ENCODE assay signal across 32 mouse cellular contexts in genomic region chr9:121923906-121924305, GRCm38 (mm10). TPM values are rescaled to one million over a fixed set of nuclear protein-coding genes. Genes with fewer than 3 reads are reported as not detected.
DNase-seq lines count a peak whose midpoint lies in the region; ATAC-seq and TF ChIP-seq lines count a peak whose summit lies in the region.
"Had no signal": no experiment of that assay in that cellular context is flagged by ENCODE, and none has a peak within 500 bp of the region (broad histone marks: within the 10 kb centered on the region; RNA-seq: fewer than 3 reads in every experiment).

No protein-coding gene starts in this region.

- peak overlapping the region; percentile 79 for H3K9ac ChIP-seq in liver, adult 2 months (ENCODE audit: low read depth, low read length)
- peak overlapping the region; percentile 44; the same call in 1 of the 2 replicates for H3K9ac ChIP-seq in liver, postnatal 0 days (replicated peaks)
- H3K9ac ChIP-seq: embryonic facial prominence, embryonic 13.5 days; forebrain, postnatal 0 days; hindbrain, embryonic 12.5 days; hindbrain, embryonic 15.5 days had no signal

- H3K4me1 ChIP-seq in liver, adult 2 months (ENCODE audit: control insufficient read depth, insufficient read depth, low read length) = peaks cover 29% of the 10 kb centered on the region
- peaks cover 41% of the 10 kb centered on the region for H3K4me1 ChIP-seq in liver, postnatal 0 days (ENCODE audit: insufficient read depth)
- H3K4me1 ChIP-seq: hindbrain, embryonic 12.5 days; hindbrain, embryonic 15.5 days had no signal

- H3K4me2 ChIP-seq in liver, postnatal 0 days (ENCODE audit: low read depth, low read length) = peak overlapping the region; percentile 49
- H3K4me2 ChIP-seq: embryonic facial prominence, embryonic 13.5 days; heart, embryonic 11.5 days; hindbrain, embryonic 12.5 days; hindbrain, embryonic 15.5 days had no signal

- peak; percentile 61 for ATAC-seq in liver, postnatal 0 days
- ATAC-seq: activated CD4-positive, CD25-positive, alpha-beta regulatory T cell, adult 4 months; forebrain, embryonic 14.5 days; forebrain, postnatal 0 days had no signal

- TF ChIP-seq CTCF in liver, adult 2 months (IDR thresholded peaks at IDR 0.05; ENCODE audit: low read depth, low read length) = no peak
- no peak for TF ChIP-seq CTCF in brain, embryonic 14.5 days (IDR thresholded peaks at IDR 0.05; ENCODE audit: borderline replicate concordance, extremely low read depth, insufficient read depth, insufficient read length)
- TF ChIP-seq CTCF in liver, postnatal 0 days (IDR thresholded peaks at IDR 0.05; ENCODE audit: low read depth) = no peak

- H3K27me3 ChIP-seq in liver, adult 2 months (ENCODE audit: control insufficient read depth, insufficient read depth, low read length) = no peaks in the 10 kb centered on the region
- H3K27me3 ChIP-seq in liver, postnatal 0 days (ENCODE audit: insufficient read depth, low read length) = no peaks in the 10 kb centered on the region
- H3K27me3 ChIP-seq: embryonic facial prominence, embryonic 13.5 days; hindbrain, embryonic 12.5 days; hindbrain, embryonic 15.5 days had no signal

- DNase-seq in adrenal gland, adult (ENCODE audit: inconsistent age in 2 of 2, low spot score in 1 of 2) = peak; percentile 13 to 39
- no peak for DNase-seq in adrenal gland, adult 2 months
- DNase-seq in liver, adult 2 months (ENCODE audit: extremely low read depth, low read depth, low spot score) = peak; percentile 89
- no peak for DNase-seq in liver
- DNase-seq in brain, embryonic 14.5 days (ENCODE audit: low read depth) = peak; percentile 7
- DNase-seq in liver, postnatal 0 days = no peak
- DNase-seq in urinary bladder, adult 2 months (ENCODE audit: low spot score) = no peak
- DNase-seq: adrenal gland, postnatal 36 days; cerebellum, adult 11 months; cerebellum, adult 2 months; cerebellum, adult 9-11 months; cerebellum, postnatal 25 days; embryo, embryonic 11 days; forebrain, postnatal 0 days; gastrocnemius, adult 2 months; gastrocnemius, postnatal 14 days had no signal

- 24% methylated on average over 5 of the region's 5 CpGs for WGBS in liver, adult 2 months
- 62% methylated on average over 5 of the region's 5 CpGs for WGBS in liver, postnatal 0 days (ENCODE audit: insufficient replicate concordance)

- H3K9me3 ChIP-seq in liver, postnatal 0 days (ENCODE audit: low read length) = no peaks in the 10 kb centered on the region
- H3K9me3 ChIP-seq: embryonic facial prominence, embryonic 10.5 days; embryonic facial prominence, embryonic 13.5 days; hindbrain, embryonic 12.5 days; hindbrain, embryonic 15.5 days had no signal

- H3K79me2 ChIP-seq in liver, adult 2 months (ENCODE audit: control insufficient read depth, insufficient read depth, low read length) = no peaks in the 10 kb centered on the region

- peak overlapping the region; percentile 96 for H3K27ac ChIP-seq in liver, adult 2 months (replicated peaks; ENCODE audit: insufficient read depth, low read depth, low read length)
- H3K27ac ChIP-seq in liver, postnatal 0 days (ENCODE audit: low read depth) = peak overlapping the region; percentile 92
- H3K27ac ChIP-seq: embryonic facial prominence, embryonic 10.5 days; embryonic facial prominence, embryonic 13.5 days; gastrocnemius, adult 2 months; hindbrain, embryonic 12.5 days; hindbrain, embryonic 15.5 days had no signal

- H3K4me3 ChIP-seq in liver, adult 2 months (ENCODE audit: insufficient read depth, low read depth, low read length) = peak overlapping the region; percentile 59
- H3K4me3 ChIP-seq in liver, postnatal 0 days (ENCODE audit: low read depth, low read length) = no peak overlapping the region
- H3K4me3 ChIP-seq: embryonic facial prominence, embryonic 10.5 days; embryonic facial prominence, embryonic 13.5 days; erythroblast, embryonic 14.5 days; gastrocnemius, adult 2 months; hindbrain, embryonic 12.5 days; hindbrain, embryonic 15.5 days had no signal

- no peaks in the 10 kb centered on the region for H3K36me3 ChIP-seq in liver, adult 2 months (ENCODE audit: control insufficient read depth, insufficient read depth, low read length)
- no peaks in the 10 kb centered on the region for H3K36me3 ChIP-seq in liver, postnatal 0 days (replicated peaks; ENCODE audit: insufficient read depth, low read length)
- H3K36me3 ChIP-seq: embryonic facial prominence, embryonic 10.5 days; embryonic facial prominence, embryonic 13.5 days; hindbrain, embryonic 12.5 days; hindbrain, embryonic 15.5 days had no signal

- TF ChIP-seq POLR2A in liver, adult 2 months (IDR thresholded peaks at IDR 0.05; ENCODE audit: extremely low read depth, insufficient read depth, low read length) = no peak
- no peak for TF ChIP-seq POLR2A in brain, embryonic 14.5 days (IDR thresholded peaks at IDR 0.05; ENCODE audit: borderline replicate concordance, extremely low read depth, insufficient read depth, insufficient read length, poor library complexity, severe bottlenecking)

- no peak for TF ChIP-seq EP300 in liver, postnatal 0 days (IDR thresholded peaks at IDR 0.05; ENCODE audit: low read depth)

RNA-seq across cellular contexts. Expression of gene Cyp8b1, which starts 7.8 kb away (rescaled TPM):
- total RNA-seq in adrenal gland, adult 2 months (2021) = under 1 TPM; 0.48 to 0.84 TPM
- polyA plus RNA-seq in adrenal gland, adult 2 months (2012; rRNA removed) = 0.32 and 1.00 TPM in 2 replicates
- total RNA-seq in liver, adult 2 months (2014; rRNA removed) = 86.4 and 128 TPM in 2 replicates
- 292 and 305 TPM in 2 replicates for polyA plus RNA-seq in liver, adult 2 months (2012; rRNA removed)
- not detected in 2 replicates for polyA plus RNA-seq in brain, embryonic 14.5 days (2012; rRNA removed)
- 130 and 144 TPM in 2 replicates for polyA plus RNA-seq in liver, postnatal 0 days (2015; fragmentation: Nextera tagmentation; extraction: Ambion mirVana)
- 0.13 and 0.14 TPM in 2 replicates for polyA plus RNA-seq in urinary bladder, adult 2 months (2012; rRNA removed)
- total RNA-seq: ES-E14; forebrain, postnatal 0 days; gastrocnemius, adult 2 months; gastrocnemius, postnatal 14 days; heart, adult 8-10 months; heart, postnatal 25 days; hematopoietic stem cell, adult 5-6 weeks had no signal
- polyA plus RNA-seq: activated CD4-positive, CD25-positive, alpha-beta regulatory T cell, adult 4 months; cerebellum, adult 2 months; cortical plate, adult 2 months; embryonic facial prominence, embryonic 10.5 days; embryonic facial prominence, embryonic 13.5 days; erythroblast, embryonic 14.5 days; forebrain, embryonic 14.5 days; forebrain, postnatal 0 days; frontal cortex, adult 2 months; heart, embryonic 11.5 days; heart, embryonic 14.5 days; heart, postnatal 0 days; hindbrain, embryonic 12.5 days; hindbrain, embryonic 15.5 days had no signal

RNA-seq across cellular contexts. Expression of gene Ackr2, which starts 25.8 kb away (rescaled TPM):
- 1 to 10 TPM; 1.2 to 1.4 TPM for total RNA-seq in adrenal gland, adult 2 months (2021)
- polyA plus RNA-seq in adrenal gland, adult 2 months (2012; rRNA removed) = 0.77 and 0.92 TPM in 2 replicates
- total RNA-seq in liver, adult 2 months (2014; rRNA removed) = 1.6 and 2.3 TPM in 2 replicates
- 1.4 and 2.4 TPM in 2 replicates for polyA plus RNA-seq in liver, adult 2 months (2012; rRNA removed)
- polyA plus RNA-seq in brain, embryonic 14.5 days (2012; rRNA removed) = 2.1 TPM in 2 replicates
- polyA plus RNA-seq in liver, postnatal 0 days (2015; fragmentation: Nextera tagmentation; extraction: Ambion mirVana) = 1.0 and 1.1 TPM in 2 replicates
- 5.0 and 8.7 TPM in 2 replicates for polyA plus RNA-seq in urinary bladder, adult 2 months (2012; rRNA removed)
- total RNA-seq: hematopoietic stem cell, adult 5-6 weeks had no signal
- polyA plus RNA-seq: activated CD4-positive, CD25-positive, alpha-beta regulatory T cell, adult 4 months; embryonic facial prominence, embryonic 13.5 days; erythroblast, embryonic 14.5 days; heart, embryonic 11.5 days had no signal

RNA-seq across cellular contexts. Expression of gene Fam198a, which starts 26.9 kb away (rescaled TPM):
- 1 to 10 TPM in 1 of 2 experiments, under 1 TPM in 1; 0.78 to 1.6 TPM for total RNA-seq in adrenal gland, adult 2 months (2021)
- polyA plus RNA-seq in adrenal gland, adult 2 months (2012; rRNA removed) = 0.87 and 1.5 TPM in 2 replicates
- total RNA-seq in liver, adult 2 months (2014; rRNA removed) = 0.74 and 4.0 TPM in 2 replicates
- polyA plus RNA-seq in liver, adult 2 months (2012; rRNA removed) = 2.3 and 4.4 TPM in 2 replicates
- 1.0 and 1.6 TPM in 2 replicates for polyA plus RNA-seq in brain, embryonic 14.5 days (2012; rRNA removed)
- 0.31 and 0.32 TPM in 2 replicates for polyA plus RNA-seq in liver, postnatal 0 days (2015; fragmentation: Nextera tagmentation; extraction: Ambion mirVana)
- polyA plus RNA-seq in urinary bladder, adult 2 months (2012; rRNA removed) = 6.7 and 7.3 TPM in 2 replicates
- total RNA-seq: hematopoietic stem cell, adult 5-6 weeks had no signal
- polyA plus RNA-seq: activated CD4-positive, CD25-positive, alpha-beta regulatory T cell, adult 4 months; erythroblast, embryonic 14.5 days had no signal

Comparison
In these comparisons a context has a peak if more than half of its experiments do, and no peak if none do; other contexts are left out.
1. DNase-seq: peak in adrenal gland, adult (2 of 2), liver, adult 2 months (single experiment) and brain, embryonic 14.5 days (single experiment); none in adrenal gland, adult 2 months (single experiment), liver (single experiment), liver, postnatal 0 days (single experiment) and urinary bladder, adult 2 months (single experiment).
2. RNA of gene Cyp8b1, which starts 7.8 kb away (polyA plus RNA-seq): 292 to 305 TPM in liver, adult 2 months and 130 to 144 TPM in liver, postnatal 0 days; 0.32 to 1.00 TPM in adrenal gland, adult 2 months, 0.13 to 0.14 TPM in urinary bladder, adult 2 months and not detected in brain, embryonic 14.5 days; every median in the first group is over 10 times any median in the second.